Mouse (Mus musculus) heart, postnatal 4 days (tissue): ENCODE measurements around the gene Prkce. TPM values are rescaled to one million over a fixed set of nuclear protein-coding genes. Genes with fewer than 3 reads are reported as not detected.

Source experiments
- DNase-seq: peaks from one replicate; pipeline ENCODE4 v3.0.0; 2021
- total RNA-seq, 2 experiments: library from RNA; stranded (reverse); gene quantifications; 2 replicates each; pipeline ENCODE4 v1.2.3; 2021

Gene Prkce
- total RNA-seq, 2 experiments from 2014 or later, result 33.8 to 35.5 TPM

- peak; percentile 76 for DNase-seq
These were observed 134.7 kb downstream of the Prkce start for GRCm38 (mm10) chr17:86302266-86302665.

GRCm38 (mm10) chr17:86302861-86303331 lies 135.3 kb downstream of the Prkce start:
- peak; percentile 52 for DNase-seq

GRCm38 (mm10) chr17:86303401-86304243 lies 136.0 kb downstream of the Prkce start:
- peak; percentile 70 for DNase-seq

- no peak for DNase-seq
These were observed 137.5 kb downstream of the Prkce start for GRCm38 (mm10) chr17:86304923-86305630.

GRCm38 (mm10) chr17:86306161-86306560 lies 138.6 kb downstream of the Prkce start:
- DNase-seq, result no peak

- DNase-seq, result peak; percentile 70
These were observed 146.0 kb downstream of the Prkce start for GRCm38 (mm10) chr17:86313413-86314139.

GRCm38 (mm10) chr17:86315874-86316273 lies 148.3 kb downstream of the Prkce start:
- no peak for DNase-seq

- no peak for DNase-seq
These were observed 149.2 kb downstream of the Prkce start for GRCm38 (mm10) chr17:86316771-86317170.

GRCm38 (mm10) chr17:86317197-86317596 lies 149.6 kb downstream of the Prkce start:
- DNase-seq, result no peak

GRCm38 (mm10) chr17:86319967-86320602 lies 152.5 kb downstream of the Prkce start:
- DNase-seq, result no peak

GRCm38 (mm10) chr17:86322840-86323239 lies 155.3 kb downstream of the Prkce start:
- no peak for DNase-seq

GRCm38 (mm10) chr17:86323310-86323709 lies 155.7 kb downstream of the Prkce start:
- DNase-seq, result no peak

GRCm38 (mm10) chr17:86323909-86324686 lies 156.5 kb downstream of the Prkce start:
- DNase-seq, result no peak

GRCm38 (mm10) chr17:86324756-86325155 lies 157.2 kb downstream of the Prkce start:
- DNase-seq, result peak; percentile 31

GRCm38 (mm10) chr17:86325317-86325716 lies 157.7 kb downstream of the Prkce start:
- DNase-seq, result no peak

- DNase-seq, result no peak
These were observed 160.4 kb downstream of the Prkce start for GRCm38 (mm10) chr17:86327958-86328357.

- DNase-seq, result no peak
These were observed 161.9 kb downstream of the Prkce start for GRCm38 (mm10) chr17:86329273-86330075.

- DNase-seq, result no peak
These were observed 162.7 kb downstream of the Prkce start for GRCm38 (mm10) chr17:86330076-86330955.

GRCm38 (mm10) chr17:86331835-86332234 lies 164.2 kb downstream of the Prkce start:
- no peak for DNase-seq

GRCm38 (mm10) chr17:86334990-86335389 lies 167.4 kb downstream of the Prkce start:
- peak; percentile 85 for DNase-seq
